Mouse (Mus musculus) bone marrow, adult 2 months (tissue): Measurements from ENCODE around the gene Ercc4. TPM values are rescaled to one million over a fixed set of nuclear protein-coding genes. Genes with fewer than 3 reads are reported as not detected.

Experiments used
- H3K27ac ChIP-seq: fragments of 200-500 bp; 2 replicates; pipeline ENCODE4 v1.5.1; 2012; ENCODE audit warnings: low read depth, mild to moderate bottlenecking, control low read depth, inconsistent platforms, low read length; ENCODE audit not compliant: control insufficient read depth, poor library complexity, insufficient read depth
- H3K4me1 ChIP-seq: fragments of 200-500 bp; 2 replicates; pipeline ENCODE4 v1.6.1; 2011; ENCODE audit warnings: low read length; ENCODE audit not compliant: control insufficient read depth, insufficient read depth
- H3K4me3 ChIP-seq: fragments of 200-500 bp; replicated peaks from 2 replicates; pipeline ENCODE3; 2011; ENCODE audit warnings: mild to moderate bottlenecking, low read depth, low read length, control low read depth; ENCODE audit not compliant: control insufficient read depth
- CTCF ChIP-seq: fragments of 200-500 bp; IDR thresholded peaks from 2 replicates; pipeline ENCODE4 v1.5.1; 2011; ENCODE audit warnings: low read length, control low read depth; ENCODE audit not compliant: control insufficient read depth, insufficient read depth
- POLR2A ChIP-seq: fragments of 200-500 bp; IDR thresholded peaks from 2 replicates; pipeline ENCODE4 v1.6.1; 2011; ENCODE audit warnings: low read depth, mild to moderate bottlenecking, control low read depth, low read length, borderline replicate concordance; ENCODE audit not compliant: control insufficient read depth
- WGBS: fragments of 180-500 bp; shearing (Covaris S2); methylation state at CpG from one replicate; pipeline ENCODE4 v1.1.7; 2018; 5-methylcytosine and 5-hydroxymethylcytosine counted together
- polyA plus RNA-seq: library from polyadenylated mRNA; stranded (reverse); fragments of >200 nt; gene quantifications from 2 replicates; pipeline ENCODE4 v1.2.4, GENCODE M21; 2011; ENCODE audit warnings: low replicate concordance; ENCODE audit not compliant: missing spikeins, insufficient read depth, insufficient read length

Gene Ercc4
- polyA plus RNA-seq, 1 experiment = 12.1 TPM

- H3K4me3 ChIP-seq = no peak overlapping the region
- H3K27ac ChIP-seq = no peak overlapping the region
- WGBS = 51% methylated on average over 3 of the region's 3 CpGs
- no peaks in the 10 kb centered on the region; the same call in 1 of the 2 replicates for H3K4me1 ChIP-seq
- TF ChIP-seq POLR2A (no peak), CTCF (no peak)
Measured at GRCm38 (mm10) chr16:13158153-13158670, 48.7 kb downstream of the Ercc4 start.

GRCm38 (mm10) chr16:13158906-13159889 is 49.7 kb downstream of the Ercc4 start:
- H3K27ac ChIP-seq = no peak overlapping the region
- no peak overlapping the region for H3K4me3 ChIP-seq
- WGBS = 9% methylated on average over 13 of the region's 13 CpGs
- no peak for TF ChIP-seq POLR2A
- no peak for TF ChIP-seq CTCF
- H3K4me1 ChIP-seq = no peaks in the 10 kb centered on the region; the same call in 1 of the 2 replicates

GRCm38 (mm10) chr16:13159927-13160644 is 50.6 kb downstream of the Ercc4 start:
- H3K27ac ChIP-seq = no peak overlapping the region

GRCm38 (mm10) chr16:13161516-13161915 is 52.0 kb downstream of the Ercc4 start:
- H3K27ac ChIP-seq = no peak overlapping the region
- no peak for TF ChIP-seq CTCF
- H3K4me3 ChIP-seq = no peak overlapping the region
- WGBS = 73% methylated on average over 5 of the region's 5 CpGs
- H3K4me1 ChIP-seq = no peaks in the 10 kb centered on the region; the same call in 1 of the 2 replicates

More at GRCm38 (mm10) chr16:13159927-13160644, 50.6 kb downstream of the Ercc4 start:
- no peaks in the 10 kb centered on the region; the same call in 1 of the 2 replicates for H3K4me1 ChIP-seq
- H3K4me3 ChIP-seq = peak overlapping the region; percentile 10
- under 1% methylated on average over 29 of the region's 29 CpGs for WGBS
- TF ChIP-seq CTCF = peak; percentile 86
- TF ChIP-seq POLR2A = no peak

- no peaks in the 10 kb centered on the region for H3K4me1 ChIP-seq
- H3K27ac ChIP-seq = no peak overlapping the region
- TF ChIP-seq CTCF = no peak
- TF ChIP-seq POLR2A = no peak
- H3K4me3 ChIP-seq = no peak overlapping the region
- 71% methylated on average over 3 of the region's 3 CpGs for WGBS
Measured at GRCm38 (mm10) chr16:13167731-13168130, 58.2 kb downstream of the Ercc4 start.

- WGBS = 82% methylated on average over 5 of the region's 5 CpGs
- TF ChIP-seq CTCF (no peak), POLR2A (no peak)
- Histone ChIP-seq H3K4me1 (no peaks in the 10 kb centered on the region), H3K4me3 (no peak overlapping the region), H3K27ac (no peak overlapping the region)
Measured at GRCm38 (mm10) chr16:13173055-13173742, 63.7 kb downstream of the Ercc4 start.

- Histone ChIP-seq H3K27ac (no peak overlapping the region), H3K4me3 (no peak overlapping the region), H3K4me1 (no peaks in the 10 kb centered on the region)
- TF ChIP-seq POLR2A (no peak), CTCF (no peak)
- WGBS = 86% methylated on average over 5 of the region's 5 CpGs
Measured at GRCm38 (mm10) chr16:13182526-13182925, 73.0 kb downstream of the Ercc4 start.
